Mouse (Mus musculus) adrenal gland, postnatal 36 days (tissue): Measurements from ENCODE around the gene Lyst. TPM values are rescaled to one million over a fixed set of nuclear protein-coding genes. Genes with fewer than 3 reads are reported as not detected.

Source experiments
- total RNA-seq, 2 experiments: library from RNA; stranded (reverse); gene quantifications; 2 replicates each; pipeline ENCODE4 v1.2.3; 2021

Gene Lyst
- total RNA-seq, 2 experiments from 2014 or later = 29.4 to 29.7 TPM

Other genes starting within 250 kb of the Lyst start
- 10 to 100 TPM; 35.1 to 48.7 TPM for gene Gpr137b, start 196.4 kb upstream of the Lyst start, total RNA-seq
- gene Nid1, start 152.8 kb upstream of the Lyst start, total RNA-seq = 100 to 1,000 TPM in 1 of 2 experiments, 10 to 100 TPM in 1; 73.4 to 113 TPM
- 10 to 100 TPM in 1 of 2 experiments, 1 to 10 TPM in 1; 8.1 to 12.0 TPM for gene Gng4, start 193.7 kb downstream of the Lyst start, total RNA-seq